Mouse (Mus musculus) thymus, postnatal 4 days (tissue): ENCODE data around the gene Ccdc73.

Experiments
- DNase-seq: peaks from one replicate; pipeline ENCODE4 v3.0.0; 2021

The Ccdc73 gene

DNA sequence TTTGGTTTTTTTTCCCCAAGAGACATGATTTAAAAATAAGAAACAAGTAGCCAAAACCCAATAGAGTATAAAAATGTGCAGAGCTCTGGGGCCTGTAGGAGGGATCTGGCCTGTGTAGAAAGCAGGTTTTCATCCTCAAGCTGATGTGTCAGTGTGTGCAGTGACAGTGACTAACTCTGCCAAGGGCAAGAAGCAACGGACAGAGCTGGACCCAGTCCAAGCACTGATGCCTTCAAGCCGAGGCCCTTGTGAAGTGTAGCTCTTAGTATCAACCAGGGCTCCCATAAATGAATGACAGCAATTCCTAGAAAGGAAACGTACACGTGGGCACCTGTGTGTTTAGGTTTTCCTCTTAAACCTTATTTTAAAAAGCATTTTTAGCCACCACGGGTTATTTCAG, 161.2 kb downstream of the Ccdc73 start:
- no peak for DNase-seq

DNA sequence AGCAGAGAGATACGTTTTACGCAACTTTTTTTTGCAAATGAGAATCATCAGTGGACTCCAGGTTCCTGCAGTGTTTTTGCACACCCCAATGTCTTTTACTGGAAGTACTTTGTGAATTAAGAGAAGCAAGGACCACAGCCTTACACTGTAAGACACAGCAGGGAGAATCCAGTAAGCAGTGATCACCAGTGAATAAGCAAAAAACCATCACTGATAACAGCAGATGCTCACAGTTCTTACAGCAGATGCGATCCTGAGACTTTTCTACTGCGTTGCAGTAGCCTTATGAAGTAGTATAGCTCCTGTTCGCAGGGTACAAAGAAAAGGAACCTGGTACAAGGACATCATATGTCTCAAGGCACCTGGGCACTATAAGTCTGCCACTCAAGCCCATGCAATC, 162.9 kb downstream of the Ccdc73 start:
- DNase-seq: no peak

DNA sequence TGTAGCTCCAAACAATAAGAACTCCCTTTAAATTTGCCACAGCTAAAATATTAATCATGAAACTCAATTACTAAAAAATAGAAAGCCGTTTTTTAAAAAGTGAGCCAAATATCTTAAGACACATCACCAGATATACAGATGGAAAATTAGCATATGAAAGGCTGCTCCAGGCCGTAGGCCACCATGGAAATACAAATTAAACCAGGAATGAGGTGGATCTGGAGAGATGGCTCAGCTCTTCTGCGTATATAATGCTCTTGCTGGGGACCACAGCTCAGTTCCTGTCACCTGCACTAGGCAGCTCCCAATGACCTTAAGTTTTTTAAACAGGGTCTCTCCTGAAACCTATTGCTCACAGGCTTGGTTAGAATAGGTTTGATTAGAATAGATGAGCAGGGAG, 166.5 kb downstream of the Ccdc73 start:
- no peak for DNase-seq

DNA sequence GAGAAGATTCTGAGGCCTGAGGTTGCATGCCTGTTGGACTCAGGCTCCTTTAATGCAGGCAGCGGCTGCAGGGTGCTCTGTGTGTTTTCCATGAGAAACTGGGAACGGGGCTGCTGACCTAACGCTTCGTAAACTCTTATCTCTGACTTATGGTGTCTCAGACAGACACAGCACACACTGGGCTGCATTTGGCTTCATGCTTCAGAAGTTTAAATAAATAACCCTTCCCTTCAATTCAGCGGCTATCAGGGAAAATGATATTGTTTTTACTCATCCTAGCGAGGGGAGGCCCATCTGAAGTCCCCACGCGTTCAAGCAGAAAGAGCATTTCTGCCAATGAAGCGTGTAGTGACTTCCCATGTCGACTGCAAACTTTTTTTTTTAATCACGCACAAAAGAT, 168.4 kb downstream of the Ccdc73 start:
- DNase-seq: no peak

DNA sequence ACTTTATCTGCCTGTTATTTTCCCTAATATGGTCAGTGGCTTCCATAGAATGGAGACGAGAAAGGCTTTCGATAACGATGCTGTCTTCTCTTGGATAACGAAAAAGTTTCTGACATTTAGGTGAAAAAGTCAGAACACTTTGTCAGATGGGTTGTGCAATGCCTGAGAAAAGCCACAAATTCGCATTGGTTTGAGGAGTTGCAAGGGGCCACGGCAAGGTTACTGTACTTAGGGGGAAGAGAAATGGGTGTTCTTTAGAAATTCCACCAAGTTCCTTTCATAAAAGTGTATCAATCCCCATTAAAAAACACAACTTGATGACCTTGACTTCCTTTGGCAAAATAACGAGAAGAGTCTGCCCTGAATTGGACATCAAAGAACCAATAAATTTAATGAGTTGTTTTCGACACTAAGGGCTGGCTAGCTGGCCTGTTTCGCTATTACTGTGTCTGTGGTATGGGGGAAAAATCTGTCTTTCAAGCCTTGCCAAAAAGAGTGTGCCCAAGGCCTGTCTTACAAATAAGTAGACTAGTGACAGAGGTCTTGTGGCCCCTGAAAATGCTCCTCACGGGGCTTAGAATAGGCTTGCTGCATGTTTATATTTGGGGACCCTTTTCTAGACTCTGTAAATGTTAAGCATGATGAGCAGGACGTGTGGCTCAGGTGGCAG, 168.9 kb downstream of the Ccdc73 start:
- DNase-seq: no peak

DNA sequence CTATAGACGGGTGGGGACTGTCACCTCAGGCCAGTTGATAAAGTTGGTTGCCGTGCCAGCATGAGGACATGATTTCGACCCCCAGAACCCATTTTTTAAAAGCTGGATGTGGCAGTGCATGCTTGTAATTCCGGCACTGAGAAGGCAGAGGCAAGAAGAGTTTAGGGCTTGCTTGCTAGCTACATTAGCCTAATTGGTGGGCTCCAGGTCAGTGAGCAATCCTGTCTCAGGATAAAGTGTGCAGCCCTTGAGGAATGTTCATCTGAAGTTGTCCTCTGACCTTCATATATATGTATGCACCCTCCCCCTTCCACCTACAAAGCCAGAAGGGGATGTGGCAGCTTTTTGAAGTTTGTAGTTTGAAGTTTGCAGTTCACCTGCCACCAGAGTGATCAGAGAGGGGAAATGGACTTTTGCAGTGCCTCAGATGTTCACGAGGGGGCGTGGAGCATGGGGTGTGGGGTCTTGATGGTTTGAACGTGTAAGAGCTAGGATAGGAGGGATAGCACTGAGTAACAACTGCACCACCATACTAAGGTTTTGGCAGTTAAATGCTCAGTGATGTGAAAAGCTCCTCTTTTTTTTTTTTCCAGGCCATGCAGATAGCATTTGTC, 170.5 kb downstream of the Ccdc73 start:
- peak; percentile 68 for DNase-seq

DNA sequence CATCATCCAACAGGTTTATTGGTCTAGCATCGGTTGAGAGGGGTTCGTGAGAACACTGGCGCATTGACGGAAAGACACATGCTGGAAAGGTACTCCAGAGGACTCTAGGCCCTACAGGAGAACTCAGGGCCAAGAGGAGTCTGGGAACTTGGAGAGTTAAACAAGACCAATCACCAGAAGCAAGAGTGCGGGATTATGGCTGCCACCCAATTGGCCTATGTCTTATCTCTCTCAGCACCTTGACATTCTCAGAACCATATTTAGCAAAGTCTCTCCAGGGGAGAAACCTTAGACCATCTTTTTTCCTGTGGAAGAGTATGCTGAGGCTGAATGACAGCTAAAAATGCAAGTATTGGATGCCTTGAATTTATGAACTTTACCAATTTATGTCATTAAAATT, 171.3 kb downstream of the Ccdc73 start:
- DNase-seq: no peak

DNA sequence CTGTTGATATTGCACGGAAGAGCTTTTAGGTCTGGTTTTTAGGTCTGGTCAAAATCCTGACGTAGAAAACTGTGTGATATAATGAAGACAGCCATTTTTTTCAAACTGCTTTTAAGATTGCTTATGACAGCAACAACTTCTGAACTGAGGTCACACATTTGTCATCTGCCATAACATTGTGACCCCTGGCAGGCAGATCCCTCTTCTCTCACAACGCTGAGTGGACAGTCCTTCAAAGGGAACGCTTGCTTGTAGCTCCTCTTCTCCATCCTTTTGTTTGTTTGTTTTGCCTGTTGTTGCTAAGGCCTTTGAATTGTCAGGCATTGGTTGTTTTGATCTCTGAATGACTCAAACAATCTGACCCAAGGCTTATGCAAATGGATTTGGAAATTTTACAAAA, 173.3 kb downstream of the Ccdc73 start:
- DNase-seq: no peak

DNA sequence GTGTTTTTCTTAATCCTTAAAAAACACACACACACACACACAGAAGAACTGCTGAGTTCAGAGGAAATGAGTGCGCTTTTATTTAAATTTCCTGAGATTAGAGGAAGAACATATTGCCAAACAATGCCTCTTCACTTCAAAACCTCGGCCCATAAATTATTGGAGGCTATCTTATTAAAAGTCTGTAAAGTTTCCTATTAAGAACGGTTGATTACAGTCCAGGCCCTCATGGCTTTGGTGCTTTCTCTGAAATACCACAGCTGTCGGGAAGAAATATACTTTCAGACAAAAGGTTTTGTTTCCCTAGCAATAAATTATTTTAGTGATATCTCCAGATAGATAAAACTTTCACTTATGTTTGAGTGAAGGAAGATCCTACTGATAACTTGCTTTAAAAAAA, 175.5 kb downstream of the Ccdc73 start:
- no peak for DNase-seq

DNA sequence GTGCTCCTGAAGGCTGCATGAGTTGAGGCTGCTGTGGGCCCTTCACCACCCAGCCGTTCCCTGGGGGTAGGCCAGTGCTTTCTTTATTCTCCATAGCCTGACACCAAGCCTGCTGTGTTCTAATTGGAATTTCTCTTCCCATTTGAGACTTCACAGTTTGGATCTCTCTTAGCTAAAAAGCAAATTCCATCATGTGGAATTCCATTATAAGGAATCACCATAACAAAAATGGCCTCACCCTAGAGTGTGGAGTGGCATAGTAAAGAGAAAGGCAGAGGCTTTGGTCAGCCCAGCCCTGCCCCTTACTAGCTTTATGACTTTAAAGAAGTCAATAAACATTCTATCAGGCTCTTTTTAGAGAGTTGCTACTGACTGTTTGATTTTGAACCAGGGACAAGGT, 180.7 kb downstream of the Ccdc73 start:
- DNase-seq: no peak

DNA sequence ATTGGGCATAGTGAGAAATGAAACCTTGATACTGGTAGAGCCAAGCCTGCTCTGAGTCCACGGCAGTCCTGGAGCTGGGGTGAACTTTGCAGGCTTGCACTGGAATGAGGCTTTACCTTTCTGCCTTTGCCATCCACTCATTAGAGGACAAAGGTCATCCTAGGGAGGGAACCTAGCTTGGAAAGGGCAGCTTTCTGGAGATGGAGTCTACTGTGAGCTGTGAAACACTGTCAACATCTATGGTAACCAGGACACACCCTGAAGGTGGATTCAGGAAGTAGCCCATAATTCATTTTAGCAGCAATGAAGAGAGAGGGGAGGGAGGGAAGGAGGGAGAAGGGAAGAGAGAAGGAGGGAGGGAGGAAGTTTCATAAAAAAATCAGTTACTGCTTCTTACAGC, 187.9 kb downstream of the Ccdc73 start:
- no peak for DNase-seq

DNA sequence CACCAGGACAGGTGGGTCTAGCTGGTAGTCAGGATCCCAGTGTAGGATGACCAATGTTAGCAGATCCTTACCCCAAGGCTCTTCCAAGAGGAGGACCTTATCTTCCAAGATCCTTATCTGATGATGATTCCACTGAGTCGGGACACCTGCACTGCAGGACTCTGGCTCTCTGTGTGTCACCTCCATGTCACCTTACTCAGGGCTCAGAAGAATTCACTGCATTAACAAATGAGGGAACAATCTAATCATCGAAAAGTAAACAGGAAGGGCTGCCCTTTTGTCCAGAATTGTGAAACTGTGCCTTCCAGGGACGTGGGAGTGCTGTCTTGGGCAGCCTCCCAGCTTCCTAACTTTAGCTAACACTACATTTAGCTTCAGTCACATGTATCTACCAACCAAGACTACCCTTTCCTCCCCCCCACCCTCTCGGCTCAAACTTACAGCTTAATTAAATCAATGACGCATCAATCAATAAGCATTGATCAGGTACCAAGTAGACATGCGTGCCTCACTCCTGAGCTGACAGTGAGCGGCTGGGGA, 191.0 kb downstream of the Ccdc73 start:
- DNase-seq: no peak

DNA sequence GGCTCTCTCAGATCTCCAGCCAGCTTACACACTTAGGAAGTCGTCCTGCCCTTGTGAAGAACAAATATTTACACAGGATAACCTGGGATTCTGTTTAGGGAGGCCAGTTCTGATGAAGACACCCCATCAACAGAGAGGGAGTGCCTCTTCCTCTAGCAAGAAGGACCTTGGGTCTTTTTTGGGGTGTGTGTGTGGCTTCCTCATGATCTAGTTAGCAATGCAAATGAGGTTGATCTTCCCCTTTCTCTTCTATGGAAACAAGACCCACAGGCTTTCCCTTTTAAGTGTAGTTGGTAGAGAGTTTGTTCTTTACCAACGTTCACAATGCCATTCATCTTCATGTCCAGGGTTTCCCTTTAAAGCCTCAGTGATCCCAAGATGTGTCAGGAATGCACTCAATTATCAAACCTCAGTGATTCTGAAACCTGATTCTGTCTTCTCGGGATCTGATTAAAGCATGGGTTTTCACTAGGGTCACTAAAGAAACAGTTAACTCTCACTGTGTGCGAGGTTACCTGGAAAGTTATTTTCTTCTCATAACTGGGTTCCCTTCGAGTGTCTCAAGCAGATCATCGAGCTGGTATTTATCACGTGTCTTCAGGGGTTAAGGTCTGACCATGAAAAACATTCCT, 195.3 kb downstream of the Ccdc73 start:
- no peak for DNase-seq
